ENCODE assay signal across 11 mouse cellular contexts in the genomic region with DNA sequence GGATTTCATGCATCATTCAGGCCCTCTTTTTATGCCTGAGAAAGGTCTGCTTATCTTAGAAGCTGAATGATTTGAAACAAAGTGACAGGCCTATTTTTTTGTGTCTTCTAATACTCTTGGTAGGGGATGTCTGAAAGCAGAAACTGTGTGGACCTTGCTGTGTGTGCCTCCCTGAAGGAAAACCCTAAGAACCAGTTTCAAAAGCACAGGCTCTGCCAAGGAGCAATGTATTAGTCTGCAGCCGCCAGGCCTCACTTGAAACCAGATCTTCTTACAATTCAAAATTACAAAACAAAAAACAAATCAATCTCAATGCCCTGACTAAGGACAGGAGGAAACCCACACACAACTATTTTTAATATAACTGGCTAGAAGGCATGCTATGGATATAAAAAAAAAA. TPM values are rescaled to one million over a fixed set of nuclear protein-coding genes. Genes with fewer than 3 reads are reported as not detected.
DNase-seq lines count a peak whose midpoint lies in the region; ATAC-seq lines count a peak whose summit lies in the region.
"Had no signal": no experiment of that assay in that cellular context is flagged by ENCODE, and none has a peak within 500 bp of the region (broad histone marks: within the 10 kb centered on the region; RNA-seq: fewer than 3 reads in every experiment).

No protein-coding gene starts in this region.

- no peaks in the 10 kb centered on the region for H3K36me3 ChIP-seq in heart, embryonic 12.5 days
- no peaks in the 10 kb centered on the region for H3K36me3 ChIP-seq in heart, embryonic 10.5 days
- no peaks in the 10 kb centered on the region for H3K36me3 ChIP-seq in forebrain, embryonic 16.5 days (ENCODE audit: control insufficient read depth, insufficient read depth)
- H3K36me3 ChIP-seq in midbrain, embryonic 11.5 days (ENCODE audit: control insufficient read depth, insufficient read depth, low read length), result no peaks in the 10 kb centered on the region

- peak overlapping the region; percentile 64 for H3K27ac ChIP-seq in heart, embryonic 12.5 days (ENCODE audit: poor library complexity, severe bottlenecking)
- H3K27ac ChIP-seq in heart, embryonic 10.5 days, result no peak overlapping the region
- H3K27ac ChIP-seq in forebrain, embryonic 16.5 days (ENCODE audit: low read length), result peak overlapping the region; percentile 64
- H3K27ac ChIP-seq in midbrain, embryonic 11.5 days (ENCODE audit: low read depth, low read length), result peak overlapping the region; percentile 93

- ATAC-seq in heart, embryonic 12.5 days (ENCODE audit: insufficient number of reproducible peaks, low FRiP score), result no peak
- ATAC-seq in forebrain, embryonic 16.5 days, result peak; percentile 58
- peak; percentile 54 for ATAC-seq in midbrain, embryonic 11.5 days (ENCODE audit: low FRiP score)
- ATAC-seq: Patski had no signal

- peaks cover 9% of the 10 kb centered on the region for H3K4me1 ChIP-seq in heart, embryonic 12.5 days (replicated peaks)
- H3K4me1 ChIP-seq in heart, embryonic 10.5 days, result 0 out of 2 replicates have a peak, but pooled peaks cover 3% of the 10 kb centered on the region
- H3K4me1 ChIP-seq in forebrain, embryonic 16.5 days (replicated peaks; ENCODE audit: control insufficient read depth, insufficient read depth, low read length), result peaks cover 5% of the 10 kb centered on the region
- H3K4me1 ChIP-seq in midbrain, embryonic 11.5 days (ENCODE audit: control insufficient read depth, insufficient read depth, low read length), result peaks cover 15% of the 10 kb centered on the region

- no peak overlapping the region for H3K4me3 ChIP-seq in heart, embryonic 12.5 days
- no peak overlapping the region for H3K4me3 ChIP-seq in heart, embryonic 10.5 days
- H3K4me3 ChIP-seq in forebrain, embryonic 16.5 days (replicated peaks; ENCODE audit: low read length), result no peak overlapping the region
- no peak overlapping the region for H3K4me3 ChIP-seq in midbrain, embryonic 11.5 days (ENCODE audit: low read depth, low read length)

- H3K4me2 ChIP-seq in heart, embryonic 12.5 days, result no peak overlapping the region
- H3K4me2 ChIP-seq in forebrain, embryonic 16.5 days (ENCODE audit: low read length), result no peak overlapping the region
- no peak overlapping the region for H3K4me2 ChIP-seq in midbrain, embryonic 11.5 days

- 0 out of 2 replicates have a peak, but pooled peaks cover 3% of the 10 kb centered on the region for H3K9me3 ChIP-seq in heart, embryonic 12.5 days (replicated peaks)
- no peaks in the 10 kb centered on the region for H3K9me3 ChIP-seq in heart, embryonic 10.5 days
- no peaks in the 10 kb centered on the region for H3K9me3 ChIP-seq in forebrain, embryonic 16.5 days (ENCODE audit: control insufficient read depth, low read length)
- no peaks in the 10 kb centered on the region for H3K9me3 ChIP-seq in midbrain, embryonic 11.5 days (ENCODE audit: control insufficient read depth, low read length)

- WGBS in heart, embryonic 12.5 days, result 67% methylated on average over 1 of the region's 1 CpGs
- WGBS in heart, embryonic 10.5 days, result 86% methylated on average over 1 of the region's 1 CpGs
- WGBS in forebrain, embryonic 16.5 days, result 9% methylated on average over 1 of the region's 1 CpGs
- WGBS in midbrain, embryonic 11.5 days, result 26% methylated on average over 1 of the region's 1 CpGs

- no peaks in the 10 kb centered on the region for H3K27me3 ChIP-seq in heart, embryonic 12.5 days (replicated peaks)
- no peaks in the 10 kb centered on the region for H3K27me3 ChIP-seq in heart, embryonic 10.5 days (ENCODE audit: insufficient read depth, poor library complexity, severe bottlenecking)
- no peaks in the 10 kb centered on the region for H3K27me3 ChIP-seq in forebrain, embryonic 16.5 days (replicated peaks; ENCODE audit: control insufficient read depth, insufficient read depth, low read length)
- H3K27me3 ChIP-seq in midbrain, embryonic 11.5 days (ENCODE audit: control insufficient read depth, insufficient read depth, low read length), result no peaks in the 10 kb centered on the region
- H3K27me3 ChIP-seq: Patski had no signal

- H3K9ac ChIP-seq in heart, embryonic 12.5 days, result no peak overlapping the region
- H3K9ac ChIP-seq in forebrain, embryonic 16.5 days (replicated peaks; ENCODE audit: low read depth, low read length), result no peak overlapping the region
- peak overlapping the region; percentile 31 for H3K9ac ChIP-seq in midbrain, embryonic 11.5 days (ENCODE audit: low read length)

- DNase-seq in heart, embryonic 10.5 days (ENCODE audit: low spot score), result no peak
- DNase-seq in adipocyte (ENCODE audit: low spot score), result peak; percentile 49
- DNase-seq in midbrain, embryonic 11.5 days (ENCODE audit: low spot score, missing footprints), result peak; percentile 88
- DNase-seq in right cerebral cortex, postnatal 4 days, result no peak
- no peak for DNase-seq in cerebellum, adult 9-10 months
- DNase-seq in right cerebral cortex, postnatal 25 days, result no peak
- DNase-seq: gastrocnemius, postnatal 36 days; kidney, postnatal 25 days had no signal

RNA-seq across cellular contexts. Expression of a gene that starts 12.5 kb away (rescaled TPM):
- 131 and 136 TPM in 2 replicates for polyA plus RNA-seq in heart, embryonic 12.5 days (2016; fragmentation: Nextera tagmentation; extraction: Ambion mirVana)
- 100 and 115 TPM in 2 replicates for polyA plus RNA-seq in heart, embryonic 10.5 days (2016; fragmentation: Nextera tagmentation; extraction: Ambion mirVana)
- polyA plus RNA-seq in forebrain, embryonic 16.5 days (2015; fragmentation: Nextera tagmentation; extraction: Ambion mirVana), result 86.4 and 91.5 TPM in 2 replicates
- 106 and 115 TPM in 2 replicates for polyA plus RNA-seq in midbrain, embryonic 11.5 days (2014; fragmentation: Nextera tagmentation; extraction: Ambion mirVana)

RNA-seq across cellular contexts. Expression of a gene that starts 23.2 kb away (rescaled TPM):
- polyA plus RNA-seq in heart, embryonic 12.5 days (2016; fragmentation: Nextera tagmentation; extraction: Ambion mirVana), result 5.4 and 6.9 TPM in 2 replicates
- 3.1 and 3.7 TPM in 2 replicates for polyA plus RNA-seq in heart, embryonic 10.5 days (2016; fragmentation: Nextera tagmentation; extraction: Ambion mirVana)
- 3.5 and 3.6 TPM in 2 replicates for polyA plus RNA-seq in forebrain, embryonic 16.5 days (2015; fragmentation: Nextera tagmentation; extraction: Ambion mirVana)
- 17.0 and 17.1 TPM in 2 replicates for polyA plus RNA-seq in midbrain, embryonic 11.5 days (2014; fragmentation: Nextera tagmentation; extraction: Ambion mirVana)

Comparison
In these comparisons a context has a peak if more than half of its experiments do, and no peak if none do; other contexts are left out.
1. DNase-seq: peak in adipocyte (single experiment) and midbrain, embryonic 11.5 days (single experiment); none in heart, embryonic 10.5 days (single experiment), right cerebral cortex, postnatal 4 days (single experiment), cerebellum, adult 9-10 months (single experiment) and right cerebral cortex, postnatal 25 days (single experiment).